Mouse (Mus musculus) thymus, adult 2 months (tissue): ENCODE measurements around the gene Ercc8.

Experiments
- CTCF ChIP-seq: fragments of 200-500 bp; IDR thresholded peaks from 2 replicates; pipeline ENCODE4 v1.5.1; 2012; ENCODE audit warnings: mild to moderate bottlenecking, control low read depth, low read length, moderate library complexity, borderline replicate concordance; ENCODE audit not compliant: control insufficient read depth, poor library complexity, insufficient read depth; ENCODE audit errors: extremely low read depth
- POLR2A ChIP-seq: fragments of 200-500 bp; IDR thresholded peaks from 2 replicates; pipeline ENCODE4 v1.6.1; 2012; ENCODE audit warnings: mild to moderate bottlenecking, low read length, control low read depth, moderate library complexity; ENCODE audit not compliant: control insufficient read depth, poor library complexity, insufficient read depth; ENCODE audit errors: extremely low read depth

- no peak for TF ChIP-seq POLR2A
- TF ChIP-seq CTCF = no peak
Observed at GRCm38 (mm10) chr13:108110929-108111328, 47.6 kb upstream of the Ercc8 start.
